Mouse (Mus musculus) limb, embryonic 13.5 days (tissue): ENCODE results near the gene Anxa9. TPM values are rescaled to one million over a fixed set of nuclear protein-coding genes. Genes with fewer than 3 reads are reported as not detected.
A peak's percentile ranks its signal among the peaks of the same experiment; 100 is the strongest.

Experiments
- ATAC-seq: fragments of 200-750 bp; cut with Nextera tagmentation; 2 replicates; pipeline ENCODE4 v1.8.0; 2017; ENCODE audit warnings: low read depth, moderate number of reproducible peaks, moderate TSS enrichment; ENCODE audit not compliant: low FRiP score
- H3K27ac ChIP-seq: fragments of 300-500 bp; sonication (generic); 2 replicates; pipeline ENCODE4 v1.5.1; 2015; ENCODE audit warnings: inconsistent platforms, mild to moderate bottlenecking, moderate library complexity
- H3K27me3 ChIP-seq: fragments of 300-500 bp; sonication (generic); 2 replicates; pipeline ENCODE4 v1.6.1; 2015; ENCODE audit warnings: mild to moderate bottlenecking, inconsistent platforms
- H3K36me3 ChIP-seq: fragments of 300-500 bp; sonication (generic); 2 replicates; pipeline ENCODE4 v1.6.1; 2015; ENCODE audit warnings: inconsistent platforms, mild to moderate bottlenecking, moderate library complexity
- H3K4me1 ChIP-seq: fragments of 300-500 bp; sonication (generic); 2 replicates; pipeline ENCODE4 v1.6.1; 2015; ENCODE audit warnings: inconsistent platforms
- H3K4me2 ChIP-seq: fragments of 300-500 bp; sonication (generic); replicated peaks from 2 replicates; pipeline ENCODE4 v1.6.1; 2015; ENCODE audit warnings: inconsistent platforms, mild to moderate bottlenecking, moderate library complexity
- H3K4me3 ChIP-seq: fragments of 300-500 bp; sonication (generic); 2 replicates; pipeline ENCODE4 v1.5.1; 2015; ENCODE audit warnings: moderate library complexity, mild to moderate bottlenecking, inconsistent platforms
- H3K9ac ChIP-seq: fragments of 300-500 bp; sonication (generic); 2 replicates; pipeline ENCODE4 v1.6.1; 2015; ENCODE audit warnings: mild to moderate bottlenecking, inconsistent platforms
- H3K9me3 ChIP-seq: fragments of 300-500 bp; sonication (generic); 2 replicates; pipeline ENCODE4 v1.6.1; 2016; ENCODE audit warnings: inconsistent platforms
- WGBS: fragments of 180-500 bp; shearing (Covaris S2); methylation state at CpG from one replicate; pipeline ENCODE4 v1.1.7; 2015; 5-methylcytosine and 5-hydroxymethylcytosine counted together
- polyA plus RNA-seq: library from polyadenylated mRNA; unstranded; fragments of >200 nt; fragmentation: Nextera tagmentation; extraction: Ambion mirVana; gene quantifications from 2 replicates; pipeline ENCODE4 v1.2.1, GENCODE M21; 2015

The Anxa9 gene
- polyA plus RNA-seq, 1 experiment from 2014 or later: 2.5 TPM

GRCm38 (mm10) chr3:95291041-95291440 is 15.9 kb downstream of the Anxa9 start:
- Histone ChIP-seq H3K27ac (no peak overlapping the region), H3K4me3 (no peak overlapping the region), H3K27me3 (no peaks in the 10 kb centered on the region), H3K9me3 (no peaks in the 10 kb centered on the region), H3K4me1 (peaks cover 6% of the 10 kb centered on the region; the same call in 1 of the 2 replicates), H3K9ac (no peak overlapping the region), H3K36me3 (peaks cover 85% of the 10 kb centered on the region), H3K4me2 (no peak overlapping the region)
- 87% methylated on average over 4 of the region's 4 CpGs for WGBS
- no peak for ATAC-seq

GRCm38 (mm10) chr3:95290156-95290555 is 16.8 kb downstream of the Anxa9 start:
- H3K36me3 ChIP-seq: peaks cover 81% of the 10 kb centered on the region
- no peak overlapping the region for H3K27ac ChIP-seq
- H3K9me3 ChIP-seq: no peaks in the 10 kb centered on the region
- H3K9ac ChIP-seq: no peak overlapping the region
- no peak overlapping the region for H3K4me3 ChIP-seq
- H3K4me1 ChIP-seq: peaks cover 5% of the 10 kb centered on the region; the same call in 1 of the 2 replicates
- no peak for ATAC-seq
- WGBS: 76% methylated on average over 6 of the region's 6 CpGs
- no peak overlapping the region for H3K4me2 ChIP-seq
- no peaks in the 10 kb centered on the region for H3K27me3 ChIP-seq

GRCm38 (mm10) chr3:95289419-95289818 is 17.6 kb downstream of the Anxa9 start:
- Histone ChIP-seq H3K9ac (no peak overlapping the region), H3K4me2 (no peak overlapping the region), H3K27ac (no peak overlapping the region), H3K36me3 (peaks cover 73% of the 10 kb centered on the region), H3K27me3 (no peaks in the 10 kb centered on the region), H3K4me1 (peaks cover 11% of the 10 kb centered on the region), H3K9me3 (no peaks in the 10 kb centered on the region), H3K4me3 (no peak overlapping the region)
- ATAC-seq: no peak
- WGBS: 90% methylated on average over 4 of the region's 4 CpGs

- Histone ChIP-seq H3K36me3 (peaks cover 55% of the 10 kb centered on the region), H3K4me3 (no peak overlapping the region), H3K9me3 (no peaks in the 10 kb centered on the region), H3K9ac (no peak overlapping the region), H3K27ac (no peak overlapping the region), H3K4me2 (no peak overlapping the region), H3K4me1 (peaks cover 20% of the 10 kb centered on the region), H3K27me3 (no peaks in the 10 kb centered on the region)
- no peak for ATAC-seq
- 80% methylated on average over 3 of the region's 3 CpGs for WGBS
Observed at GRCm38 (mm10) chr3:95287541-95287940, 19.4 kb downstream of the Anxa9 start.

GRCm38 (mm10) chr3:95286510-95286909 is 20.5 kb downstream of the Anxa9 start:
- 86% methylated on average over 7 of the region's 7 CpGs for WGBS
- Histone ChIP-seq H3K4me3 (no peak overlapping the region), H3K27ac (no peak overlapping the region)

GRCm38 (mm10) chr3:95286011-95286410 is 21.0 kb downstream of the Anxa9 start:
- WGBS: 62% methylated on average over 5 of the region's 5 CpGs
- H3K9ac ChIP-seq: no peak overlapping the region

More at GRCm38 (mm10) chr3:95286510-95286909, 20.5 kb downstream of the Anxa9 start:
- ATAC-seq: no peak
- H3K4me1 ChIP-seq: peaks cover 24% of the 10 kb centered on the region
- no peaks in the 10 kb centered on the region for H3K27me3 ChIP-seq
- no peak overlapping the region for H3K4me2 ChIP-seq
- H3K36me3 ChIP-seq: peaks cover 44% of the 10 kb centered on the region
- H3K9ac ChIP-seq: no peak overlapping the region
- no peaks in the 10 kb centered on the region for H3K9me3 ChIP-seq

GRCm38 (mm10) chr3:95285390-95285789 is 21.6 kb downstream of the Anxa9 start:
- peaks cover 28% of the 10 kb centered on the region for H3K4me1 ChIP-seq
- H3K27ac ChIP-seq: no peak overlapping the region
- H3K9me3 ChIP-seq: no peaks in the 10 kb centered on the region
- no peak overlapping the region for H3K4me3 ChIP-seq
- no peak overlapping the region for H3K4me2 ChIP-seq
- WGBS: 89% methylated on average over 5 of the region's 5 CpGs
- ATAC-seq: no peak
- 0 out of 2 replicates have a peak overlapping the region, but pooled peaks have one; percentile 15 for H3K9ac ChIP-seq
- peaks cover 33% of the 10 kb centered on the region for H3K36me3 ChIP-seq
- no peaks in the 10 kb centered on the region for H3K27me3 ChIP-seq

More at GRCm38 (mm10) chr3:95286011-95286410, 21.0 kb downstream of the Anxa9 start:
- H3K27me3 ChIP-seq: no peaks in the 10 kb centered on the region
- H3K27ac ChIP-seq: no peak overlapping the region
- H3K4me1 ChIP-seq: peaks cover 24% of the 10 kb centered on the region
- H3K36me3 ChIP-seq: peaks cover 39% of the 10 kb centered on the region
- no peak overlapping the region for H3K4me3 ChIP-seq
- no peak for ATAC-seq
- H3K9me3 ChIP-seq: no peaks in the 10 kb centered on the region
- no peak overlapping the region for H3K4me2 ChIP-seq

- Histone ChIP-seq H3K4me2 (peak overlapping the region; percentile 80), H3K36me3 (peaks cover 26% of the 10 kb centered on the region), H3K4me1 (peaks cover 32% of the 10 kb centered on the region), H3K4me3 (peak overlapping the region; percentile 77), H3K9ac (peak overlapping the region; percentile 90; the same call in 1 of the 2 replicates), H3K9me3 (no peaks in the 10 kb centered on the region), H3K27ac (no peak overlapping the region), H3K27me3 (no peaks in the 10 kb centered on the region)
- ATAC-seq: no peak
- 85% methylated on average over 12 of the region's 12 CpGs for WGBS
Observed at GRCm38 (mm10) chr3:95284501-95285281, 22.3 kb downstream of the Anxa9 start.

GRCm38 (mm10) chr3:95284062-95284461 is 22.9 kb downstream of the Anxa9 start:
- peak overlapping the region; percentile 90 for H3K9ac ChIP-seq
- peak overlapping the region; percentile 92; the same call in 1 of the 2 replicates for H3K27ac ChIP-seq
- peak overlapping the region; percentile 80 for H3K4me2 ChIP-seq
- WGBS: 15% methylated on average over 1 of the region's 1 CpGs
- H3K27me3 ChIP-seq: no peaks in the 10 kb centered on the region
- no peaks in the 10 kb centered on the region for H3K9me3 ChIP-seq
- H3K4me1 ChIP-seq: peaks cover 35% of the 10 kb centered on the region
- H3K4me3 ChIP-seq: peak overlapping the region; percentile 77
- peaks cover 21% of the 10 kb centered on the region for H3K36me3 ChIP-seq
- ATAC-seq: no peak

GRCm38 (mm10) chr3:95283589-95283941 is 23.4 kb downstream of the Anxa9 start:
- Histone ChIP-seq H3K4me3 (peak overlapping the region; percentile 77), H3K27me3 (no peaks in the 10 kb centered on the region), H3K4me2 (peak overlapping the region; percentile 80), H3K36me3 (peaks cover 17% of the 10 kb centered on the region), H3K27ac (peak overlapping the region; percentile 92), H3K9me3 (no peaks in the 10 kb centered on the region), H3K9ac (peak overlapping the region; percentile 90), H3K4me1 (peaks cover 35% of the 10 kb centered on the region)
- WGBS: 0% methylated on average over 7 of the region's 7 CpGs
- ATAC-seq: no peak

GRCm38 (mm10) chr3:95282865-95283588 is 23.9 kb downstream of the Anxa9 start:
- Histone ChIP-seq H3K36me3 (peaks cover 12% of the 10 kb centered on the region), H3K4me2 (peak overlapping the region; percentile 80), H3K27ac (peak overlapping the region; percentile 92), H3K27me3 (no peaks in the 10 kb centered on the region), H3K4me1 (peaks cover 35% of the 10 kb centered on the region), H3K4me3 (peak overlapping the region; percentile 77), H3K9me3 (no peaks in the 10 kb centered on the region), H3K9ac (peak overlapping the region; percentile 90)
- WGBS: under 1% methylated on average over 51 of the region's 51 CpGs
- ATAC-seq: peak; percentile 64

- peak overlapping the region; percentile 92 for H3K27ac ChIP-seq
- H3K36me3 ChIP-seq: peaks cover 6% of the 10 kb centered on the region
- peaks cover 35% of the 10 kb centered on the region for H3K4me1 ChIP-seq
- H3K27me3 ChIP-seq: no peaks in the 10 kb centered on the region
- H3K4me2 ChIP-seq: peak overlapping the region; percentile 80
- no peaks in the 10 kb centered on the region for H3K9me3 ChIP-seq
- no peak for ATAC-seq
- peak overlapping the region; percentile 90 for H3K9ac ChIP-seq
- H3K4me3 ChIP-seq: peak overlapping the region; percentile 77
- WGBS: under 1% methylated on average over 11 of the region's 11 CpGs
Observed at GRCm38 (mm10) chr3:95282381-95282864, 24.6 kb downstream of the Anxa9 start.
